Mouse (Mus musculus) hindbrain, embryonic 10.5 days (tissue): ENCODE data around the gene Sec23ip. TPM values are rescaled to one million over a fixed set of nuclear protein-coding genes. Genes with fewer than 3 reads are reported as not detected.
"Not testable (repeated sequence)": the region's sequence is repeated elsewhere in the genome, so short reads cannot be mapped to it uniquely, and the experiment has no call there.

ENCODE experiments used
- DNase-seq: peaks from one replicate; pipeline ENCODE4 v3.0.0-alpha.2; 2017; ENCODE audit warnings: low spot score
- H3K27ac ChIP-seq: fragments of 300-500 bp; sonication (generic); 2 replicates; pipeline ENCODE4 v1.5.1; 2016; ENCODE audit warnings: mild to moderate bottlenecking, moderate library complexity
- H3K27me3 ChIP-seq: fragments of 300-500 bp; sonication (generic); 2 replicates; pipeline ENCODE4 v1.6.1; 2016; ENCODE audit warnings: mild to moderate bottlenecking; ENCODE audit not compliant: poor library complexity, insufficient read depth, severe bottlenecking
- H3K36me3 ChIP-seq: fragments of 300-500 bp; sonication (generic); 2 replicates; pipeline ENCODE4 v1.6.1; 2016; ENCODE audit warnings: mild to moderate bottlenecking, moderate library complexity
- H3K4me1 ChIP-seq: fragments of 300-500 bp; sonication (generic); replicated peaks from 2 replicates; pipeline ENCODE4 v1.6.1; 2016; ENCODE audit warnings: mild to moderate bottlenecking
- H3K4me3 ChIP-seq: fragments of 300-500 bp; sonication (generic); 2 replicates; pipeline ENCODE4 v1.5.1; 2016; ENCODE audit warnings: mild to moderate bottlenecking, moderate library complexity
- H3K9me3 ChIP-seq: fragments of 300-500 bp; sonication (generic); 2 replicates; pipeline ENCODE4 v1.6.1; 2016; ENCODE audit warnings: mild to moderate bottlenecking, moderate library complexity
- WGBS: fragments of 180-500 bp; shearing (Covaris S2); methylation state at CpG from one replicate; pipeline ENCODE4 v1.1.7; 2016; 5-methylcytosine and 5-hydroxymethylcytosine counted together
- polyA plus RNA-seq: library from polyadenylated mRNA; unstranded; fragments of >200 nt; fragmentation: Nextera tagmentation; extraction: Ambion mirVana; gene quantifications from 2 replicates; pipeline ENCODE4 v1.2.1, GENCODE M21; 2016

The Sec23ip gene
- polyA plus RNA-seq, result 42.6 and 45.2 TPM in 2 replicates

DNA sequence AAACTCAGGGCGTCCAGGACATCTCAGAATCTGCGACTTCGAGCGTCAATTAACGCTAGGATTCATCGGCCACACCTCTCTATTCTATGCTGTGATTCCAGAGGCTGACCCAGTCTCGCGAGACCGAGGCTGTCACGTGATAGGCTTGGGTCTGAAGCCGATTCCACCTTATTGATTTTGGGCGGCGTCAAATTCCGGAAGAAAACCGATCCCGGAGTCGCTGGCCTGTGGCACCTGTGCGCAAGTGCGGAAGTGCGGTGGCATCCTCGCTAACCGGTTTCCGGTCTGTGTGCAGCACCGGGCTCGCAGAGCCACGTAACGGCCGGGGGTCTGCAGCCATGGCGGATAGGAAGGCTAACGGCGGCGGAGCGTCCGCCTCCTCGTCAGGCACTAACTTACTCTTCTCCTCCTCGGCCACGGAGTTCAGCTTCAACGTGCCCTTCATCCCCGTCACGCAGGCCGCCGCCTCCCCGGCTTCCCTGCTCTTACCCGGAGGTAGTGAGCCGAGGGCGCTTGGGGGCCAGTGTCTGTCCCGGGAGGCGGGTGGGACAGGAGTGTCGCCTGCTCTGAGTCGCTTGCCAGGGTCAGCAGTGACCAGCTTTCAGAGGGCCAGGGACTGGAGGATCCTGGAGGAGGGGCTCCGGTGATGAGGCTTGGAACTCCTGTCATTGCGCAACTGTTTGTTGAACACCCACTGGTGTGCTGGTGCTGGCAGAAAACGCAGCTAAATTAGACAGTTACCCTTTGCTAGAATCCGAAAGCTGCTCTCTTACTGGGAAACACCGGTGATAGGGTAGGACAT lies at the start of gene Sec23ip:
TSS of gene Sec23ip (plus strand) at position 260 of the 802 bp plus-strand sequence.
- Histone ChIP-seq H3K4me1 (peaks cover 41% of the 10 kb centered on the region), H3K36me3 (peaks cover 9% of the 10 kb centered on the region), H3K9me3 (no peaks in the 10 kb centered on the region), H3K27me3 (peaks cover 21% of the 10 kb centered on the region), H3K27ac (peak within 1 kb of the TSS; percentile 93), H3K4me3 (peak within 1 kb of the TSS; percentile 98)
- DNase-seq, result peak; percentile 99
- WGBS, result under 1% methylated on average over 55 of the region's 55 CpGs

DNA sequence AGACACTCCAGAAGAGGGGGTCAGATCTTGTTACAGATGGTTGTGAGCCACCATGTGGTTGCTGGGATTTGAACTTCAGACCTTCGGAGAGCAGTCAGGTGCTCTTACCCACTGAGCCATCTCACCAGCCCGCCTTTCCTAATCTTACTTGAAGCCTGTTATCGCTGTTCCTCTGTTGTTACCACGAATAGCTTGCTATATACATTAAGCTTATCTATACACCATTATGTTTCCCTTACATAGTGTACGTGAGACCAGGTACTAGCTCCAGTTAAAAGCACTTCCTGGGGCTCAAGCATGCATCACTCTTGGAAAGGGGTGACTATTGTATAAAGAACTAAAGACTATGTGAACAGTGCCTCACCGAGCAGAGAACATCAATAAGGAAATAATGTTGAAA lies 44.8 kb upstream of the Sec23ip start:
- peaks cover 91% of the 10 kb centered on the region for H3K36me3 ChIP-seq
- 90% methylated on average over 6 of the region's 6 CpGs for WGBS
- DNase-seq, H3K4me1 ChIP-seq, H3K27me3 ChIP-seq, H3K4me3 ChIP-seq, H3K27ac ChIP-seq, H3K9me3 ChIP-seq: not testable (repeated sequence)

DNA sequence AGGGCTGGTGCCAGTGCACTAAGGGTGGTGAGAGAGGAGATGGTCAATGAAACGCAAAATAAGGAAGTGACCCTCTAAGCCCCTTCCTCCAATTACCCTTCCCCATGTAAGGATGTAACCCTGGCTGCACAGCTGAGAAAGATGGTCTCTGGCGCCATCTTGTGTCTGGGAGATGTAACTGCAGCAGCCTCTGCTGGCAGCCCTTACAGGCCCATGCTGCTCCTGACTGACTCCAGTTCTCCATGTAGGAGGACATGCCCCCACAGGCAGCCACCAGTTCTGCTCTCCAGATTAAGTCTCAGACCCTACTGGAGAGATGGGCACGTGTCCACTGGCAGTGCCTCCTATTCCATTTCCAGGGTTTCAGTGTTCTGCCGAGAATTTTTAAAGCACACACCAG lies 39.0 kb upstream of the Sec23ip start:
- Histone ChIP-seq H3K27me3 (no peaks in the 10 kb centered on the region), H3K36me3 (peaks cover 100% of the 10 kb centered on the region), H3K4me3 (no peak overlapping the region), H3K9me3 (no peaks in the 10 kb centered on the region), H3K27ac (no peak overlapping the region), H3K4me1 (no peaks in the 10 kb centered on the region)
- 26% methylated on average over 4 of the region's 4 CpGs for WGBS
- DNase-seq, result peak; percentile 72

DNA sequence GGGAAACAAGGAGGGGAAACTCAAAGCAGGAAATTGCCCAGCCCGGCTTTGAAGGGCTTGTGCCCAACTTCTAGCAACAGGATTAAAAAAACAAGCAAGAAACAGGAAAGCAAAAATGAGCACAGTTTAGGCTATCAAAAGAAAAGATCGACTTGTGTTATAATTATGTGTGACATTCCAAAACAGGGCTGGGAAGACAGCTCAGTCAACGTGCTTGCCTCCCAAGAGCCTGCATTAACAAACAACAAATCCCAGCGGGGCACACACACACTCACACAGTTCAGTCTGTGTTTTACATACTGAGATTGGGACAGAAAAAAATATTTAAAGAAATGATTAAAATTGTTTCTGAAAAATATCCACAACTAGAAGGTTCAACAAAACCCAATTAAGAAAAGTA lies 26.8 kb upstream of the Sec23ip start:
- Histone ChIP-seq H3K4me1 (no peaks in the 10 kb centered on the region), H3K4me3 (no peak overlapping the region), H3K27me3 (no peaks in the 10 kb centered on the region), H3K36me3 (peaks cover 100% of the 10 kb centered on the region), H3K27ac (no peak overlapping the region), H3K9me3 (no peaks in the 10 kb centered on the region)
- WGBS, result 82% methylated on average over 4 of the region's 4 CpGs
- DNase-seq, result no peak

DNA sequence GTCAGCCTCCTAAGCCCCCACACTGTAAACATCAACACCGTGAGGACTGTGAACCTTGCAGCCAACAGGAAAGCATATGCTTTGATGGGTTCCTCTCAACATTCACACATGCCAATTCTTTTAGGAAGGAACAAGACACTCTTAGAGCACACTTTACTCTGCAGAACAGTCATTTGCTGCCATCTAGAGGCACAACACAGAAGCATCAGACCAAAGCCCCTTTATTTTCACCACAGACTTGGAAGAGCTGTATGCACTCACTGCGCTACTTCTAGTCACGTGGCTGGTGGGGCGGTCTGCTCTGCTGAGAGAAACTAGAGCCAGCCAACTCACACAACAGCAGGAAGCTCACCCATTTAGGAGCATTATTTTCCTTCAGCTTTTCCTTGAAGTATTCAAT lies 20.0 kb upstream of the Sec23ip start:
- peaks cover 55% of the 10 kb centered on the region for H3K36me3 ChIP-seq
- WGBS, result 63% methylated on average over 4 of the region's 4 CpGs
- no peaks in the 10 kb centered on the region for H3K27me3 ChIP-seq

DNA sequence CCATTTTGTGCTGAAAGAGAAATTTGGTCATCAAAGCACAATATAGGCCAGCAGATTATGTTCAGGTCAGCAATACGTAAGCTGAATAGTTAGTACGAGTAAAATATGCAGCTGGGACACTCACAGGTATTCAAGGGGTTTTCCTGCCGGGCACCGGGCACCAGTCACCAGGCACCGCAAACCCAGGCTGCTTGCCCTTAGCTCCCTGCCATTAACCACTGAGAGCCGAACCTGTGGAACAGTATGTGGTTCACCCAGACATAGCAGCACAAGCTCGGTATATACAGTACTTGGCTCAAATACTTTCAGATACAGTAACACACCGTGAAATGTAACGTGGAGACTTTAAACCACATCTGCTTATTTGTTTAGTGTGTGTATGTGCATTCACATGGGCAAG lies 19.6 kb upstream of the Sec23ip start:
- DNase-seq, result no peak
- WGBS, result 89% methylated on average over 9 of the region's 9 CpGs
- no peak overlapping the region for H3K4me3 ChIP-seq
- no peak overlapping the region for H3K27ac ChIP-seq
- peaks cover 18% of the 10 kb centered on the region for H3K4me1 ChIP-seq
- H3K9me3 ChIP-seq, result no peaks in the 10 kb centered on the region
- H3K36me3 ChIP-seq, result peaks cover 51% of the 10 kb centered on the region
- H3K27me3 ChIP-seq, result no peaks in the 10 kb centered on the region

More for the DNA sequence above, 20.0 kb upstream of the Sec23ip start:
- Histone ChIP-seq H3K4me3 (no peak overlapping the region), H3K4me1 (peaks cover 18% of the 10 kb centered on the region), H3K9me3 (no peaks in the 10 kb centered on the region), H3K27ac (no peak overlapping the region)
- peak; percentile 40 for DNase-seq

DNA sequence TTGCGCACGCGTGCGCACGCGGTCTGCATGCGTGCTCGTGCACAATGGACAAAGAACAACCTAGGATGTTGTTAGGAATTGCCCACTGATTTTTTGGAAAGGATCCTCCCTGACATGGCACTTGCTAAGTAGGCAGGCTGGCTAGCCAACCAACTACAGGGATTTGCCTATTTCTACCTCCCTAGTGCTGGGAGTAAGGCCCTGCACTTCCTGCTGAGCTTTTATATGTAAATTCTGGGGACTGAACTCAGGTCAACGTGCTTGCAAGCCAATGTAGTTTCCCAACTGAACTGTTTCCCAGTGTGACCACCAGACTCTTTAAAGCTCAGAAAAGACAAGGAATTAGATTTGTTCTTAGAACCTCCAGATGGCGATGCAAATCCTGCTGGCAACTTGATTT lies 17.7 kb upstream of the Sec23ip start:
- 41% methylated on average over 10 of the region's 10 CpGs for WGBS
- Histone ChIP-seq H3K9me3 (no peaks in the 10 kb centered on the region), H3K4me1 (peaks cover 20% of the 10 kb centered on the region), H3K36me3 (peaks cover 33% of the 10 kb centered on the region), H3K27me3 (no peaks in the 10 kb centered on the region), H3K4me3 (no peak overlapping the region), H3K27ac (no peak overlapping the region)
- DNase-seq, result no peak

DNA sequence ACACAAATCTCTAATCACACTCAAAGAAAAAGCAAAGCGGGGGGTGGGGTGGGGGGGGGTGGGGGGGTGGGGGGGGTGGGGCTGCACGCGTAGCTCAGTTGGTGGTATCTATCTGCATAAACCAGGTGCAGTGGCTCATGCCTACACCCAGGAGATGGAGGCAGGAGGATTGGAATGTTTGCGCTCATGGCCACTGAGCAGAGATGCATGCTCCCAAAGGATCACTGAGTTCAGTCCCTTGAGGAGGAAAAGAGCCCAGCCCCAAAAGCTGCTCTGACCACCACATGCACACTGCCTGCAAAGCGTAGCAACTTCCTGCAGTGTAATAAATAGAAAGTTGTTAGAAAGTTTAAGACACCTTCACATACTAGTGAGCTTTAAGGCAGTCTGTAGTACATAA lies 17.0 kb upstream of the Sec23ip start:
- peaks cover 26% of the 10 kb centered on the region for H3K36me3 ChIP-seq
- H3K9me3 ChIP-seq, result no peaks in the 10 kb centered on the region
- 39% methylated on average over 5 of the region's 5 CpGs for WGBS
- H3K4me3 ChIP-seq, result no peak overlapping the region
- no peaks in the 10 kb centered on the region for H3K27me3 ChIP-seq
- H3K27ac ChIP-seq, result no peak overlapping the region
- H3K4me1 ChIP-seq, result peaks cover 20% of the 10 kb centered on the region
- DNase-seq, result no peak

DNA sequence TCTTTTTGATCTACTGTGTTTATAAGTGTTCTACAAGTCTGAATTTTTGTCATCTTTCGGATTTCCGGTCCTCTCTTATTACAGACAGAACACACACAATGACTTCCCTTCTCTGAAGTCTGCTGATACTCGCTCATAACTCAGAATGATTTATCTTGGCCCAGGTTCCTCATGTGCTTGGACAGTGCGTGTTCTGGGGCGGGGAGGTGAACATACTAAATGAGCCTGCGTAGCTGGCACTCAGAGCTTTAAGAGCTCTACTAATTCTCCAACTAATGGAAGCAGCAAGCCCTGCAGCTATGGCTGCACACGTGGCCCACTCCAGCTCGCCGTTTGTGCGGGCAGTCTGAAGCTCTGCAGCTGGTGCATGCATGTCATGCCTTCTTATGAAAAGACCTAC lies 16.0 kb upstream of the Sec23ip start:
- DNase-seq, result no peak
- Histone ChIP-seq H3K27ac (no peak overlapping the region), H3K36me3 (peaks cover 17% of the 10 kb centered on the region), H3K4me1 (peaks cover 20% of the 10 kb centered on the region), H3K4me3 (no peak overlapping the region), H3K9me3 (no peaks in the 10 kb centered on the region), H3K27me3 (no peaks in the 10 kb centered on the region)
- WGBS, result 93% methylated on average over 10 of the region's 10 CpGs

DNA sequence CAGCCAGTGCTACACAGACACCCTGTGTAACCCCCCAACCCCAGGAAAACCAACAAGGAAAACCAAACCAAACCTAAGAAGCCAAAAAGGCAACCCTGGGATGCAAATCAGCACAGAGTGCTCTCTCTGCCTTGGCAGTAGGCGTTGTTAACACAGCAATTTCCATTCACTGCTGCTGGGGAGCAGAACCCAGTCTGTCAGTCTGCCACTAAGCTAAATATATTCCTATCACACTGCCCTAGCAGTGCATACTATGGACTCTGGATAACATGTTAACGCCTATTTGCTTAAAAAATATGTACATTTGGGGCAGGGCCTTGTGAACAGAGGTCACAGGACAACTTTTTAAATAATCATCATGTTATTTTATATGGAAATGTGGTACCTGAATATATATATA lies 13.2 kb upstream of the Sec23ip start:
- Histone ChIP-seq H3K27me3 (no peaks in the 10 kb centered on the region), H3K4me3 (no peak overlapping the region), H3K27ac (no peak overlapping the region), H3K9me3 (peaks cover 2% of the 10 kb centered on the region; the same call in 1 of the 2 replicates), H3K4me1 (peaks cover 16% of the 10 kb centered on the region), H3K36me3 (peaks cover 27% of the 10 kb centered on the region)
- no peak for DNase-seq
- WGBS, result 82% methylated on average over 2 of the region's 2 CpGs

DNA sequence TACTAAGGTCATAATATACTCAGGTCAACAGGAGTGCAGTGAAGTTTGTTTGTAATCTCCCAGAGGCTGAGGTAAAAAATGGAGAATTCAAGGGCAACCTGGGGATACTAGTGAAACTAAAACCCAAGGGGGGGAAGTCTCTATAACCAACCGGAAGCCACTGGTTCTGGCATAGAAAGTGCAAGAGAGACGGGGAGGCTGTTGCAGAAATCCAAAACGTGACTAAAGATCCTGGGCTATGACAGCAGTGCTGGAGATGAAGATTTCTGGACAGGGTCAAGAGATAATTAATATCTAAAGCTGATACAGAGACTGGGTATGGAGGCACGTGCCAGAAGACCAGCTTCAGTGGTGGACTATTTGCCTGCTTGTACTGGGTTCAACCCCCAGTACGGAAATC lies 6.7 kb upstream of the Sec23ip start:
- Histone ChIP-seq H3K27me3 (peaks cover 14% of the 10 kb centered on the region), H3K4me1 (peaks cover 19% of the 10 kb centered on the region), H3K36me3 (peaks cover 36% of the 10 kb centered on the region), H3K27ac (no peak overlapping the region), H3K9me3 (peaks cover 2% of the 10 kb centered on the region; the same call in 1 of the 2 replicates), H3K4me3 (peak overlapping the region; percentile 98)
- 86% methylated on average over 5 of the region's 5 CpGs for WGBS
- DNase-seq, result no peak

DNA sequence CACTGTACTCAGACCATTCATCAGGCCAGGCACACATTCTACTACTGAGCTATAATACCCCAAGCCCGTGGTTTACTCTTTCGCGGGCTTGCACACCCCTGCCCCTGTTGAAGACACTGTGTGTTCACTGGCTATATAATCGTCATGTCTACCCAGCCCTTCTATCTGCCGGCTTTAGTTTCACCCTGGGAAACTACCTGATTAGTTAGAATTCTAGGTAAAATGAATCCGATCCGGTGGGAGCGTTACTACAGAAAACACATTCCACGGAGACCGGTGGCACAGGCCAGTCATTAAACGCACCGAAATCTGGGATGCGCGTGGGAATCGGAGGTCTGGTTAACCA lies 5.7 kb upstream of the Sec23ip start:
- Histone ChIP-seq H3K27me3 (peaks cover 21% of the 10 kb centered on the region), H3K36me3 (peaks cover 36% of the 10 kb centered on the region), H3K9me3 (peaks cover 2% of the 10 kb centered on the region; the same call in 1 of the 2 replicates), H3K27ac (peak overlapping the region; percentile 98; the same call in 1 of the 2 replicates), H3K4me3 (peak overlapping the region; percentile 98), H3K4me1 (peaks cover 20% of the 10 kb centered on the region)
- peak; percentile 14 for DNase-seq
- 4% methylated on average over 15 of the region's 15 CpGs for WGBS

DNA sequence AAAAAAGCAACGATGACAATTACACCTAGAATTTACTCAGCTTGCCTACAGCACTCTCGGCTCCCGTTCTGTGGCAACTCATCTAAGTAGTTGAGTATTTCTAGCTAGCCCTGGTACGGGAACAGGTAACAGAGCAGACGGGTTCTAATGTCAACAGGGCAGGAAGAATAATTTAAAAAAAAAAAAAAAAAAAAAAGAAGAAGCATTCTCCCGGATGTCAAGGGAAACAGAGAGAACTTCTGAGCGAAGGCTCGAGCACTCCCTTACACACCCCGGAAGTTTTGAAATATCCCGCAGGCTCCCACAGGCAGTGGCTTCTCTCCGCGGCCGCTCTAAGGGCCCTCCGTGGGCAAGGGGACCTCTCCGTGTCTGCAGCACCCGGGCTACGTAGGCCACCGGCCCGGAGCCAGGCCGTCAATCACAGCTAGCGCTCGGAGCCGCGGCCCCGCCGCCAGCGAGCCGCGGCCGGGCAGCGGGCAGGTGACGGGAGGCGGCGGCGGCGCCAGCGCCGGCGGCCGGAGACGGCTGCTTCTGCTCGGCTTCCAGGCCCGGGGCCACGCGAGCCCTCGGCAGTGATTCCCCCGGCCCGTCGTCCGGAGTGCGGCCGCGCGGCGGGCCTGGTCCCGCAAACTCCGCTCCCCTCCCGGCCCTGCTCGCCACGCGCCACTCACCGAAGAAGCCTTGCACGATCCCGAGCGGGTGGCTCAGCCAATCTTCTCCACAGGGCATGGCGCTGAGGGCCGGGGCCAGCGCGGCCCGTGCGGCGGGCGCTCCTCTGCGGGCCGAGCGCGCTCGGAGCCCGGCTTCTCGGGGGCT lies 5.1 kb upstream of the Sec23ip start:
- H3K9me3 ChIP-seq, result peaks cover 2% of the 10 kb centered on the region; the same call in 1 of the 2 replicates
- peaks cover 21% of the 10 kb centered on the region for H3K27me3 ChIP-seq
- WGBS, result under 1% methylated on average over 80 of the region's 80 CpGs
- peaks cover 34% of the 10 kb centered on the region for H3K36me3 ChIP-seq
- H3K27ac ChIP-seq, result peak overlapping the region; percentile 98
- H3K4me3 ChIP-seq, result peak overlapping the region; percentile 98
- no peak for DNase-seq
- peaks cover 24% of the 10 kb centered on the region for H3K4me1 ChIP-seq
